Mouse (Mus musculus) hematopoietic stem cell, adult 5-6 weeks (primary cell): ENCODE data around the gene Ppp3cb. TPM values are rescaled to one million over a fixed set of nuclear protein-coding genes. Genes with fewer than 3 reads are reported as not detected.

Source experiments
- ATAC-seq, 2 experiments: fragments of 125-278 bp in 1 of 2; replicated peaks in 1 of 2; 2 replicates each; pipeline ENCODE4 v1.8.0; 2016 to 2017; ENCODE audit warnings: inconsistent platforms in 2 of 2, mild to moderate bottlenecking in 2 of 2, moderate number of reproducible peaks in 2 of 2, low read depth in 1 of 2, moderate TSS enrichment in 1 of 2; ENCODE audit not compliant: low FRiP score in 2 of 2, poor library complexity in 2 of 2, severe bottlenecking in 2 of 2, insufficient read depth in 1 of 2, low TSS enrichment in 1 of 2
- total RNA-seq: library from RNA; stranded (forward); fragments of 172-1452, 232-1000 nt; gene quantifications from 2 replicates; pipeline ENCODE4 v1.2.3, GENCODE M21; 2017

The Ppp3cb gene
- total RNA-seq, 1 experiment from 2014 or later = 74.9 TPM

- no peak for ATAC-seq
These were observed 49.8 kb downstream of the Ppp3cb start, which contains the start of gene Mss51 for GRCm38 (mm10) chr14:20496603-20497002. Mss51 (minus strand) TSS chr14:20496901.

DNA sequence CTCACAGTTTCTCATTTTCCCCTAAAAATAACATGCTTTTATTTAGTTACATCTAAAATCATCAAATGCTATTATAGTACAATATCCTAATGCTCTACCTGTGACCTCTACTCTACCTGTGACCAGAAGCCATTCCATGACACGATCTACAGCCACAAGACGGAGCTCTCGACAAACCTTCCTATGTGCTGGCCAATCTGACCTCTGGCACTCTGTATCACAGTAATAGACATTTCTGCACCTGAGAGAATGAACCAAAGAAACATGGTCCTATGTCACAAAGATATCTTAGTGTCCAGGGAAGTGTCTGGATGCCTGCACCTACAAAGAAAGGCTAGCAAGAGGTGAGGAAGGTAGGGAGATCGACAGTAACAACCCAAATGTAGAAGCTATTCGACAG is 60.3 kb downstream of the Ppp3cb start:
- ATAC-seq = no peak

DNA sequence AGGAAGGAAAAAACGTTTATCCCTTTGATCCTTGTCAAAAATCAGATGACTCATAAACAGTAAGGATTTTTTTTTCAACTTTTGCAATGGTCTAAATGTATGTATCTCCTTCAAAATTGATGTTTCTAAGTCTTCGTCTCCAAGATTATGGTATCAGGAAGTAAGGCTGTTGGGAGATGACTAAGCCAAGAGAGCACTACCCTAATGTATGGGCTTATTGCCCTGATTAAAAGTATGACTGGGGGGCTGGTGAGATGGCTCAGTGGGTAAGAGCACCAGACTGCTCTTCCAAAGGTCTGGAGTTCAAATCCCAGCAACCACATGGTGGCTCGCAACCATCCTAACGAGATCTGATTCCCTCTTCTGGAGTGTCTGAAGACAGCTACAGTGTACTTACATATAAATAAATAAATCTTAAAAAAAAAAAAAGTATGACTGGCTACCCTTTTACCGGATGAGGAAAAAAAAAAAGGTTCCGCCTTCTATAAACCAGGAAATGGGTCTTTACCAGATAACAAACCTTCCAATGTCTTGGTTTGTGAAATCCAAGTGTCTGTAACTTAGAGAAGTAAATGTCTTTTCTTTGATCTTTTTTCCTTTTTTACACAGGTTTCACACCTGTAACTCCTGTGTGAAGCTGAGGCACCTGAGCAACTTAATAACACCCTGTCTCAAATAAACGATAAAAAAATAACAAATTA is 64.2 kb downstream of the Ppp3cb start:
- ATAC-seq = no peak

DNA sequence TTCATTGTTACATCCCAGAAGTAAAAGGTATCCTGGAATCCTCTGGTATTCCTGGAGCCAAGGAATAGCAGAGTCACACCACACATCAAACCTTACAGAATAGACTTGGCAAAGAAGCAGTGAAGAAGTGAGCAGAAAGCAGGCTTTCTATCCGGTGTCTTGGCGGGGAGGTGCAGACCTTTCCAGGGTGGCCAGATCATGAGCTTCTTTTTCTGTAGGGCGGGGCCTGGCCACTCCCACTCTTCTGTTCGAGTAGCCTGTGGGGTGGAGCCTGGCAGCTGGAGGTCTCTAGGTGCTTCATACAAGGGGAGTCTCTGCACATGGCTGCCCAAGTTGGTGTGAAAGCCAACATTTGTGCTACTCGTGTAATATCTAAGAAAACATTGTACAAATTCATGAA is 65.2 kb downstream of the Ppp3cb start:
- no peak for ATAC-seq

DNA sequence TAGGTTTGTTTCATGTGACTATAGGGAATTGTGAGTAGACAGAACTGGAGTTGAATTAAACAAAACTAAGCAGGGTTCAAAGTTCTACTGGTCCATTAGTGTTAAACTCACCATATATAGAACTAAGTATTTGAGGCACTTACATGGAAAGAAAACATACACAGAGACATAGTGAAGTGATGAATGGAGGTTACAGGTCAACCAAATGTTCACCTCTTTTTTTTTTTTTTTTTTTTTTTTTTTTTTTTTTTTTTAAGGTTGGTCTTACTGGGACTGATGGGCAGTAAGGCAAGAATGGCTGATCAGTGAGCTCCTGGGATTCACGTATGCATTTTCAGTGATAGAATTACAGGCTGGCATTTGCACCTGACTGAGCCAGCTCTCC is 66.2 kb downstream of the Ppp3cb start:
- no peak for ATAC-seq

GRCm38 (mm10) chr14:20479291-20480194 is 66.8 kb downstream of the Ppp3cb start, which contains the start of gene Anxa7:
Anxa7 (minus strand) TSS chr14:20480133.
- peak; percentile 87 to 92 for ATAC-seq

GRCm38 (mm10) chr14:20478801-20479200 is 67.6 kb downstream of the Ppp3cb start:
- peak; percentile 27 to 44; a peak in 2 of 4 replicates for ATAC-seq

- ATAC-seq = no peak
These were observed 68.0 kb downstream of the Ppp3cb start for GRCm38 (mm10) chr14:20478385-20478784.

GRCm38 (mm10) chr14:20477261-20478025 is 68.9 kb downstream of the Ppp3cb start:
- ATAC-seq = no peak

- ATAC-seq = no peak
These were observed 86.2 kb downstream of the Ppp3cb start for GRCm38 (mm10) chr14:20460216-20460615.

DNA sequence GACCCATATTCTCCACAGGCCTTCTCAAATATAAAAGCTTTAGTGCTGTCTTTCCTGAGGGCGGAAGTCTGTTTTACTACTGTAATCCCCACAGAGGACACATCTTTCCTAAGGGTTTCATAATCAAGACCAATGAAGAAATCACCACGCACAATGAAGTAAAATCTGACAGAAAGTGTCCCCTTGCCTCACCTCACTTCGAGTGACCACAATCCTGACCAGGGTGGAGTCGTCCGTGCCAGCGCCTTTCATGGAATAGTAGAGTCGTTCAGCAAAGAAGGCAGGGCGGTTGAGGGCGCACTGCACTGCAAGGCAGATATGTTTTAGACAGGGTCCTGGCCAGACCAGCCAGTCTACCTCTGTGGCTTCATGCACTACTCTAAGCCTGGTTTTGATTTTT is 88.0 kb downstream of the Ppp3cb start:
- peak in 1 of 2 experiments; percentile 56; a peak in 1 of 4 replicates for ATAC-seq

DNA sequence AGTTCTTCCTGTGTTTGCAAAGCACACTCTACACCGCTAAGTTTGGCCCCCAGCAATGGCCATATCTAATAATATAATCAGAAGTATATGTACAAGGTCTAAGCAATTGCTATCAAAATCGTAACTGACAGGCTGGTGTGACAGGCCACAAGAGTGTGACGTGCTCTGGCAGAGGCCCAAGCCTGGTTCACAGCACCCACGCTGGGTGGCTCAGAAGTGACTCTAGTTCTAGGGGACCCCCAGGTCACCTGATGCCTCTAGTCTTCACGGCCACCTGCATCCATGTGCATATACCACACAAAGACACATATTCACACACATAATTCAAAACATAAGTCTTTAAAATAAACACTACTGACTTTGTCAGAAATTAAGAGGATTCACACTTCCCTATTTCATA is 93.4 kb downstream of the Ppp3cb start:
- no peak for ATAC-seq

DNA sequence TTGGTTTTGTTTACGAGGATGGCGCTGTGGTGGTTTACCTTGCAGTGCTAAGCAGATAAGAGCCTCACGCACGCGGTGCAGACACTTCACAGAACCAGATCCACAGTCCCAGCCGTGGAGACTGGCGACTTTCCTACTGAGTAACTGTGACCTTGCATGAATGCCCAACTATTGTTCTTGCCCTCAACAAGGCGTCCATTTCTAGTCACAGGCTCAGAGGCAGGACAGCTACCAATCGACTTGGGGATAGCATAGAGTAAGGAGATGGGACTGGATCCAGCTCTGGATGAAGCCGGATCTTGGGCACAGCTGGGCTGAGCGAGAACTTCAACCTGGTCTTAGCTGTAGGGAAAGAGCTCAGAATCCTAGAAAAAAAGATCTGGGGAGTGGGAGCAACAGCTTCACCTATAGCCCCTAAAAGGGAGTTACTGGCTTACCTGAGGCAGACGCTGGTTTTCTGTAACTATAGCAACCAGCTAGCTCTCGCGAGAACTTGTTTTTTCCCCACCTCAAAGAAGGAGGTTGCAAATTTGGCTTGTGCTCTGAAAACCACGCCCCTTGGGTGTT is 94.5 kb downstream of the Ppp3cb start, which contains the start of gene Cfap70:
Gene Cfap70, minus strand, starts transcription at position 462 of the 567 bp plus-strand sequence.
- peak; percentile 65 to 76 for ATAC-seq

DNA sequence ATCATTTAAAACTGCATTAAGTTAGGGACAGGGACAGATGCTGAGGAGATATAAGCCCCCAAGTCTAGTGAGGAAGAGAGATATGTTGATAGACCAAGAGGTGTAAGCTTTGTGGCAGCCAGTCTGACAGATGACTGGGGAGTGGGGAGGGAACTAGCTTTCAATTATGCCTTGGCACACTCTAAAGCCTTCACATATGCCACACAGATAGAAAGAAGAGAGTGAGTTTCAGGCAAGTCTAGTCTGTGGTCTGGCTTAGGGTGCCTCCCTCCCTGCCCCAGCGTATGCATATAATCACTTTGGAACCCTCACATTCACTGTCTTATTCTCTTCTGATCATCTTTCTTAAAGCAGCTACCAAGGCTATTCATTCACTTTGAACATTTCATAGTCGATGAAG is 95.1 kb downstream of the Ppp3cb start:
- ATAC-seq = 0 out of 4 replicates have a peak, but pooled peaks of 1 of the 2 experiments have one; percentile 8
